9 mouse cellular contexts compared by ENCODE assay signal in the genomic region with DNA sequence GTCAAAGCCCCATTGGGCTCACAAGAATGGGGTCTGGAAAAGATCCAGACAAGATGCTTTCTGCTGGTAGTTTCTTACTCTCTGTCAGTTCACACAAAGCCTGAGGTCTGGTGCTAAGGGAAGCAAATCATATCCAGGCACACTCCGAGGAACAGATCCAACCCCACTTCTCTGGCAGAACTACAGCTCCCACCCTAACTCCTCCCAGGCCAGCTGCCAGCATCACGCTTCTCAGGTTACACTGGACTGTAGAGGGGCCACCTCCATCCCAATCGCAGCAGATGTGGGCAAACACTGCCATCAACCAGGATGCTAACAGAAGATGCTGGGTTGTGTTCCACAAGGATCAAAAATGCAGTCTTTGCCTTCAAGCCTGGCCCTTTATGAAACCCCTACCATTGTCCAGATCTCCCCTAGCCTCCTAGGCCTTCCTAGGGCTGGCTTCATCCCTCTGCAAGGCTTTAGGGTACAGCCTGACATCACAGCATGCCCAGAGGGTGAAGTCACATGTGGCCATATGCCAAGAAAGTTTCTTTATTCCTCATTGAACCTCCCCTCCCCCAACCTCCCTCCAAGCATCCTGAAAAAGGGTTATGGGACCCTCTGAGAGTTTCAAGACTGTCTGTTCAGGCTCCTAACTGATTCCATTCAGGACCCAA.
DNase-seq lines count a peak whose midpoint lies in the region; ATAC-seq lines count a peak whose summit lies in the region.
"Had no signal": no experiment of that assay in that cellular context is flagged by ENCODE, and none has a peak within 500 bp of the region (broad histone marks: within the 10 kb centered on the region; RNA-seq: fewer than 3 reads in every experiment).

No protein-coding gene starts in this region.

- intact Hi-C loops in left cerebral cortex, postnatal 4 days (cut with DNase I) = no loop called here
- intact Hi-C loops in left cerebral cortex, postnatal 14 days (cut with DNase I) = no loop called here

- peak; percentile 11 for DNase-seq in left cerebral cortex, postnatal 4 days
- DNase-seq in left cerebral cortex, postnatal 14 days (ENCODE audit: low spot score in 2 of 2) = no peak
- peak; percentile 46 for DNase-seq in embryo, embryonic 10.5 days (ENCODE audit: low spot score)
- peak; percentile 8 for DNase-seq in fibroblast of lung, adult 2 months (ENCODE audit: low read depth)
- peak; percentile 10 for DNase-seq in hindlimb bud, embryonic 11.5 days (ENCODE audit: extremely low spot score, low read depth, low spot score)
- no peak for DNase-seq in thymus, postnatal 14 days
- no peak for DNase-seq in thymus, postnatal 10 days (ENCODE audit: low spot score in 2 of 2)
- DNase-seq: layer of hippocampus, postnatal 36 days had no signal

- no peak for ATAC-seq in inflammation-experienced regulatory T-cells, adult 6 months

Comparison
In these comparisons a context has a peak if more than half of its experiments do, and no peak if none do; other contexts are left out.
1. DNase-seq: peak in left cerebral cortex, postnatal 4 days (single experiment), embryo, embryonic 10.5 days (single experiment), fibroblast of lung, adult 2 months (single experiment) and hindlimb bud, embryonic 11.5 days (single experiment); none in left cerebral cortex, postnatal 14 days (0 of 2), thymus, postnatal 14 days (single experiment) and thymus, postnatal 10 days (0 of 2).